Mouse (Mus musculus): Measurements from ENCODE around the gene Fgf22.

Fgf22 gene

GRCm38 (mm10) chr10:79766508-79767325, 11.8 kb downstream of the Fgf22 start, which contains the start of gene Rnf126:
Gene Rnf126 (minus strand): TSS chr10:79766952.
- DNase-seq (ENCODE audit: low read depth, low spot score) = peak; percentile 99

GRCm38 (mm10) chr10:79767372-79768244, 12.7 kb downstream of the Fgf22 start:
- peak; percentile 97 for DNase-seq (ENCODE audit: low read depth, low spot score)

DNA sequence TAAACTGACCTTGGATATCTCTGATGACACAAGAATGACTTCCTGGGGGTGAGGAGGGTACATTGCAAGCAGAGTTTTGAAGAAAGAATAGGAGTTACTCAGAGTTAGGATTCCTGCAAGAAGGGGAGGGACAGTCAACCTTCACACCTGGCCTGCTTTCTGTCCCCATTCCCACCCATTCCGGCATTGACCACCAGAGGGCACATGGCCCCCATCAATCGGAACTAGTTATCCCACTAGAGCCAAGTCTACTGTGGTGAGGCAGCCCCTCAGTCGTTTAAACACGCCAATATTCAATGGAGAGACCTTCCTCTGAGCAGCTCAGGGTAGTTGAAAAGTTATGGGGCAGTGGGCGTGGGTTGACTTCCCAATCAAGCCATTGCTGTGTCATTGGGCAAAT, 13.5 kb downstream of the Fgf22 start:
- DNase-seq (ENCODE audit: low read depth, low spot score) = peak; percentile 81

DNA sequence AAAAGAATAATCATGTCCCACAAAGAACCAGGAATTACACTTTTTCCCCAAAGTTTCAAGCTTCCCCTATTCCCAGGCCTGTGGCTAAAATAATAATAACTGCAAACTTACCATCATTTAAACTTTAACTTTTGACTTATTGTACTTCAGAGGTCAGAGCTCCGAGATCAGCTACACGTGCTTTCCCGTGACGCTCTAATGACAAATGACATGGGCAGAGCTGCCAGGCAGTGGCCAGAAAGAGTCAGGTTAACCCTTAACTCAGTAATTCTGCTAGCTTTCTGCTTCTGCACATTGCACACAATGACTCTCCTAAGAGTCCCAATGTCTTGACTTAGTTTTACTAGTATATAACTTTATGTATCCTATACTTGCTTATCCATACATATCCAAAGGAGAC, 14.5 kb downstream of the Fgf22 start:
- DNase-seq (ENCODE audit: low read depth, low spot score) = no peak

DNA sequence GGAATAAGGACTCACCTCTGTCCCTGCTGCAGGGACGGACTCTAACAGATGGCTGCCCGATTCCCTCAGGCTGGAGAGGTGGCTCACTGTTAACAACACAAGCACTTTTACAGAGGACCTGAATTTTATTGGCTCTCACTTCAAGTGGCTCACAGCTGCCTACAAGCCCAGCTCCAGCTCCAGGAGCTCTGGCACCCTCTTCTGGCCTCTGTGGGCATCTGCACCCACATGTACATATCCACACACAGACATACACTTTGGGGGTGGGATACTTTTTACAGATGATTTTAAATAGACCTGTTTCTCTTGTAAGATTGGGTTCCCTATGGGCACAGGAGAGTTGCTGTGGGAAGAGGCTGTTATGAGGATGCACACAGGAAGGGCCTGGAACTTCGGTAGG, 17.4 kb downstream of the Fgf22 start:
- DNase-seq (ENCODE audit: low read depth, low spot score) = no peak

DNA sequence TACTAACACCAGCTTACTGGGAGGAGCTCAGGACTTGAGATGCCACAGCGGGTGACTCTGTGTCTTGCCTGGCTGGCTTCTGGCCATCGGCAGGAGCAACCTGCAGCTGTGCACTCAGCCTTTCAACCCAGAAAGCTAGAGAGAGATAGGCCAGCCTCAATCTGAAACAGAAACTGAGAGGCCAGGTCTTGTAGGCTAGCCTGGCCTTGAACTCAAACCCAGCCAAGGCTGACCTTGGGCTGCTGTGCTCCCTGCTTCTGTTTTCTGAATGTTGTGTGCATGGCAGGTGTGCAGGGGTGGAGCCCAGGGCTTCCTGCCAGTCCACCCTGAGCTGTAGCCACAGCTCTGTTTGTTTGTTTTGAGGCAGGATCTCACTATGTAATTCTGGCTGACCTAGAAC, 18.3 kb downstream of the Fgf22 start:
- DNase-seq (ENCODE audit: low read depth, low spot score) = no peak

DNA sequence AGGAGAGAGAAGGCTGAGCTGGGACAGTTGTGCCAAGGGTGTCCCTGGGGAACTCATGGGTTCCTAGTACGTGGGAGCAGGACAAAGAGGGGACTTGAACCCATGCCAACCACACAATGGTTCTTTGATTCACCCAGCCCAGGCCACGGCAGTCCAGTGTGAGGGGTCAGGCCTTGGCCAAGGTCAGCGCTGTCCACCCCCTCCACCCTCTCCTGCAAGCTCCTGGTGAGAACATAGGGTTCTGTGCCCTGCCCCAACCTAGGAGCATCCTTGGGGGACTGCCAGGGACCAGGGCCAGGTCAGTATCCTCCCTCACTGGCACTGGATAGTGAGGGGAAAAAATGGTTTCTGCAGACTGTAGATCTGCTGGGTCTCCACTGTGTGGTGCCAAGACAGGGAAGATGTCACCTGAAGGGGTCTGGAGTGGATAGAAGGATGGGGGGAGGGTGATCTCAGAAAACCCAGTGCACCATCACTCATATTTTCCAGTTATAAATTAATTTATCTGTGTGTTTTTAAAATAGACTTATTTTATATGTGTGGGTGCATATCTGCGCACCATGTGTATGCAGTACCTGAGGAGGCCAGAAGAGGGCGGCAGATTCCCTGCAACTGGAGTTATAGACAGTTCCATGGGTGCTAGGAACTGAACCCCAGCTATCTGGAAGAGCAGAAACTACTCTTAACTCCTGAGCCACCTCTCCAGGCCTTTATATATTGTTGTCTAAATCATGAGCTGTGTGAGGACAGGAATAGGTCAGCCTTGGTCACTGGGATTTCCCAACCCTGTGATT, 19.8 kb downstream of the Fgf22 start:
- no peak for DNase-seq (ENCODE audit: low read depth, low spot score)

- DNase-seq (ENCODE audit: low read depth, low spot score) = no peak
Measured at GRCm38 (mm10) chr10:79777103-79777531, 22.2 kb downstream of the Fgf22 start, which contains the start of gene Fstl3. Gene Fstl3 (plus strand): TSS chr10:79777272.

GRCm38 (mm10) chr10:79778006-79778405, 23.1 kb downstream of the Fgf22 start:
- DNase-seq (ENCODE audit: low read depth, low spot score) = no peak

GRCm38 (mm10) chr10:79779193-79779592, 24.3 kb downstream of the Fgf22 start:
- no peak for DNase-seq (ENCODE audit: low read depth, low spot score)

- no peak for DNase-seq (ENCODE audit: low read depth, low spot score)
Measured at GRCm38 (mm10) chr10:79779784-79780663, 25.1 kb downstream of the Fgf22 start.

GRCm38 (mm10) chr10:79780664-79781015, 25.8 kb downstream of the Fgf22 start:
- no peak for DNase-seq (ENCODE audit: low read depth, low spot score)

DNA sequence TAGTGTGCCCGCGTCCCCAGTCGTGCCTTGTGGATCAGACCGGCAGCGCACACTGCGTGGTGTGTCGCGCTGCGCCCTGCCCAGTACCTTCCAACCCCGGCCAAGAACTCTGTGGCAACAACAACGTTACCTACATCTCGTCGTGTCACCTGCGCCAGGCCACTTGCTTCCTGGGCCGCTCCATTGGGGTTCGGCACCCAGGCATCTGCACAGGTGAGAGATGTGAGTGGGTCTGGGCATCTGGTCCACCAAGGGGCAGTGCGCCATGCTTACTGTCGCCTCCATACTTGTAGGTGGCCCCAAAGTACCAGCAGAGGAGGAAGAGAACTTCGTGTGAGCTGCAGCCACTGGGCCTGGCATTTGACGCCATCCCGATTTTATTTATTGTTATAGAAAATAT, 26.3 kb downstream of the Fgf22 start:
- no peak for DNase-seq (ENCODE audit: low read depth, low spot score)

DNA sequence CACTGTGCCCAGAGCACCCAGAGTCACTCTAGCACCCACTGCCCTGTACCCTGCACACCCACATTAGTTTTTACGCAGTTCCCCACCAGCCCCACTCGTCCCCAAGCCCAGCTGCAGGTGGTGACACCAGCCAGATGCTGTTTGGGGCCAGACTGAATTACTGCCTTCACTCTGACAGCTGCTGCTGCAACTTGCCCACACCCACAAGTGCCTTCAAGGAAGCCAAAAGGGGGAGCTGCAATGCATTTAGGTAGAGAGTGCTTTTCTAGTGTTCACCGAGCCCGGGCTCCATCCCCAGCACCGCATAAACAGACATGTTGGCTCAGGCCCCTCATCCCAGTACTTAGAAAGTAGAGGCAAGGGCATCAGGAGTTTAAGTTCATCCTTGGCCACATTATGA, 27.1 kb downstream of the Fgf22 start:
- DNase-seq (ENCODE audit: low read depth, low spot score) = no peak

DNA sequence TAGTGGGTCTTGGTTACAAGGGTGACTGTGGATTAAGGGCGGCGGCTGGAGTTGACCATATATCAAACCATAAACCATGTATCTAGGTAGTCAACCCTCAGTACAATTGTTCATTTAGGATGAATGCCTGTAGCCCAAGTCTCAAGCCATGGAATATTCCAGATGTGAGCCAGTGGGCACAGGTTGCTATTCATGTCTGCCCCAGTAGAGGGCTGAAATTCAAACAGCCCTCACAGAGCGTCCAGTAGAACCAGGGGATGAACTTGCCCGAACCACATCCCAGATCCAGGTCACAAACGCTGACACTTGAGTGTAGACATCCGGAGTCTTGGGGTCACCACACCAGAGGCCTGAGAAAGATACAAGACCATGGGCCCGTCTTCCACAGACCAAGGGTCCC, 28.2 kb downstream of the Fgf22 start:
- peak; percentile 62 for DNase-seq (ENCODE audit: low read depth, low spot score)

GRCm38 (mm10) chr10:79783920-79784800, 29.3 kb downstream of the Fgf22 start:
- peak; percentile 51 for DNase-seq (ENCODE audit: low read depth, low spot score)

DNA sequence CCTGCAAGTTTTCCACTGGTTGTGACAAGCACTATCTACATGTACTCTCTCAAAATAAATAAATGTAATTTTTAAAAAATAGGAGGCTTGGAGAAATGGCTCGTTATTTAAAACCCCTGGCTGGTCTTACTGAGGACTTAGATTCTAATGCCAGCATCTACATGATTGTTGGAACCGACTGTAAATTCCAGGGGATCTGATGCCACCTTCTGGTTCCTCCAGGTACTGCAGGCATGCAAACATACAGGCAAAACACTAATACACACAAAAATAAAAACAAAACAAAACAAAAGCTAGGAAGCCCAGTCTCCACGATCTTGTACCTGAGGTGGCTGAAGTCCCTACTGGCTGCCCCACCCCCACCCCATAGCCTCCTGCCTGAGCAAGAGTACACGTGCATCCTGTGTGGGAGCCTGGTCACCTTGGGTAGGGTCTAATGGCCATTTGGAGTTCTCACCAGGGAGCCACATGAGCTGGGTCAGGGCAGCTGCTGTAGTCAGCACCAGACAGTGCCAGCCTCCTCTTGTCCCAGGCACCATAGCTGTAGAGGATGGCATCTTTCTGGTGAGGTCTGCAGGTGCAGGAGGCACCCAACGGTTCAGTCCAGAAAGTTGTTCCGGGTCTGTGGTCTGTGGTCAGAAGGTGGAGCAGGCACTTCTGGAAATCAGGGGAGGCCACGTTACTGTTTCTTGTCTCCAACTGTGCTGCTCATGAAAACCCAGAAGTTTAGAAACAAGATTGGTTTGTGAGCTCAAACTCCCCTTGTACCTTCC, 33.7 kb downstream of the Fgf22 start:
- peak; percentile 88 for DNase-seq (ENCODE audit: low read depth, low spot score)

GRCm38 (mm10) chr10:79789581-79789980, 34.7 kb downstream of the Fgf22 start:
- DNase-seq (ENCODE audit: low read depth, low spot score) = no peak

DNA sequence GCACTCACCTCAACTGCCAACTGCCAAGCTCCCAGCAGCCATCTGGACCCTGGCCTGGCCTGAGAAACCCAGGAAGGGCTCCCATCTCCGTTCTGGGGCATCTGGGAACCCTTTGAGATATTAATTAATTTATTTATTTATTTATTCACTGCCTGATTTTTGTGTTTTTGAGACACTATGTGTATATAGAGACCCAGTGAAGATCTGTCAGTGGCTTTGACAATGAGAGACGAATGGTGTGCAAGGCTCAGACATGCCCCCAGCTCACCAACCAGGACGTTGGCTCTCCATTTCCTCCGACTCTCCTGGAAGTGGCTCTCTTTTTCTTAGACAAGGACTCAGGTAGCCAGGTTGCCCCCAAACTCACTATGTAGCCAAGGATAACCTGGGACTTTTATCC, 36.0 kb downstream of the Fgf22 start, which contains the start of gene Prss57:
Gene Prss57 (minus strand): TSS at position 101 of the 400 bp plus-strand sequence.
- DNase-seq (ENCODE audit: low read depth, low spot score) = no peak

Data from 3T3-L1 (cell line).